Mouse (Mus musculus) E14TG2a.4 (cell line): ENCODE results near the gene Plcb4.

Experiments
- CTCF ChIP-seq: conservative IDR thresholded peaks from 2 replicates; pipeline ENCODE4 v1.5.1; 2014; ENCODE audit warnings: low read length
- NANOG ChIP-seq: IDR thresholded peaks from 2 replicates; pipeline ENCODE4 v1.6.1; 2014; ENCODE audit warnings: borderline replicate concordance, low read length, mixed read lengths
- POU5F1 ChIP-seq: IDR thresholded peaks from 2 replicates; pipeline ENCODE4 v1.6.1; 2014; ENCODE audit warnings: low read length, borderline replicate concordance

DNA sequence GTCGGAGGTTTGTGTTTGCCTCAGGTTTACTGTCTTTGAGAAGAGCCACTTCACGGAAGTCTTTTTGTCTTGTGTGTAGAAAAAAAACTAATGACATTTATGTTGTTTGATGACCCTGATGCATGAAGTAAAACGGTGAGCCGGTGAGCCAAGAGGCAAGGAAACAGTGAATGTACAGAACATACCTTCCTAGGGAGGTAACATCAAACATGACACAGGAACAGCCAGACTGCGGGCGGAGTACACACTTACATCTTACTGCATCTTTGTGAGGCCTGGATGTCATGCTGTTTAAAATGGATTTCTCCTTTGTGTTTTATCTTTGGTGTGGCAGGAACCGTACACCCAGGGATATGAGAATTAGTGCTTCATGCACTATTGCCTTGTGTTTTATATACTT is 340.1 kb downstream of the Plcb4 start:
- TF ChIP-seq CTCF (no peak), POU5F1 (no peak), NANOG (no peak)
